Mouse (Mus musculus): ENCODE measurements around the gene Iqcf5. TPM values are rescaled to one million over a fixed set of nuclear protein-coding genes. Genes with fewer than 3 reads are reported as not detected.

Gene Iqcf5
- polyA plus RNA-seq, 1 experiment = not detected

GRCm38 (mm10) chr9:106469317-106469716, 45.1 kb upstream of the Iqcf5 start:
- Histone ChIP-seq H3ac (ENCODE audit: control insufficient read depth, insufficient read length, low read depth) (no peak overlapping the region), H3K36me3 (ENCODE audit: control insufficient read depth, insufficient read depth) (peaks cover 17% of the 10 kb centered on the region), H3K27me3 (ENCODE audit: control insufficient read depth, insufficient read depth, insufficient read length) (no peaks in the 10 kb centered on the region), H3K79me3 (ENCODE audit: low read depth) (peaks cover 2% of the 10 kb centered on the region), H3K4me3 (ENCODE audit: insufficient read depth, poor library complexity, severe bottlenecking) (no peak overlapping the region), H3K79me2 (ENCODE audit: control insufficient read depth, insufficient read depth) (peaks cover 13% of the 10 kb centered on the region)
- TF ChIP-seq MAX (IDR thresholded peaks at IDR 0.05) (no peak), MYOG (IDR thresholded peaks at IDR 0.05; ENCODE audit: control insufficient read depth, extremely low read depth, insufficient read length) (no peak), MYOD1 (IDR thresholded peaks at IDR 0.05; ENCODE audit: control insufficient read depth, insufficient read length, low read depth) (no peak), USF1 (IDR thresholded peaks at IDR 0.05; ENCODE audit: low read depth) (no peak), CTCF (IDR thresholded peaks at IDR 0.05; ENCODE audit: control insufficient read depth, insufficient read depth, insufficient read length) (no peak)

- H3K79me2 ChIP-seq (ENCODE audit: control insufficient read depth, insufficient read depth) = peaks cover 13% of the 10 kb centered on the region
- H3K27me3 ChIP-seq (ENCODE audit: control insufficient read depth, insufficient read depth, insufficient read length) = no peaks in the 10 kb centered on the region
- no peak overlapping the region for H3K4me3 ChIP-seq (ENCODE audit: insufficient read depth, poor library complexity, severe bottlenecking)
- TF ChIP-seq MYOD1 (IDR thresholded peaks at IDR 0.05; ENCODE audit: control insufficient read depth, insufficient read length, low read depth) = no peak
- no peak for TF ChIP-seq CTCF (IDR thresholded peaks at IDR 0.05; ENCODE audit: control insufficient read depth, insufficient read depth, insufficient read length)
- TF ChIP-seq MYOG (IDR thresholded peaks at IDR 0.05; ENCODE audit: control insufficient read depth, extremely low read depth, insufficient read length) = no peak
- TF ChIP-seq CEBPB (IDR thresholded peaks at IDR 0.05; ENCODE audit: low read depth) = no peak
- no peak for TF ChIP-seq USF1 (IDR thresholded peaks at IDR 0.05; ENCODE audit: low read depth)
- TF ChIP-seq MAX (IDR thresholded peaks at IDR 0.05) = no peak
- TF ChIP-seq FOSL1 (IDR thresholded peaks at IDR 0.05; ENCODE audit: insufficient read depth, low read length, poor library complexity, severe bottlenecking) = no peak
- H3K79me3 ChIP-seq (ENCODE audit: low read depth) = peaks cover 2% of the 10 kb centered on the region
- H3K36me3 ChIP-seq (ENCODE audit: control insufficient read depth, insufficient read depth) = peaks cover 14% of the 10 kb centered on the region
- no peak overlapping the region for H3ac ChIP-seq (ENCODE audit: control insufficient read depth, insufficient read length, low read depth)
Observed at GRCm38 (mm10) chr9:106469776-106470175, 44.6 kb upstream of the Iqcf5 start.

GRCm38 (mm10) chr9:106470991-106471750, 43.2 kb upstream of the Iqcf5 start:
- H3K79me2 ChIP-seq (ENCODE audit: control insufficient read depth, insufficient read depth) = peaks cover 22% of the 10 kb centered on the region
- peaks cover 7% of the 10 kb centered on the region for H3K79me3 ChIP-seq (ENCODE audit: low read depth)
- TF ChIP-seq CEBPB (IDR thresholded peaks at IDR 0.05; ENCODE audit: low read depth) (no peak), MAX (IDR thresholded peaks at IDR 0.05) (no peak), MYOD1 (IDR thresholded peaks at IDR 0.05; ENCODE audit: control insufficient read depth, insufficient read length, low read depth) (no peak), MYOG (IDR thresholded peaks at IDR 0.05; ENCODE audit: control insufficient read depth, extremely low read depth, insufficient read length) (no peak), USF1 (IDR thresholded peaks at IDR 0.05; ENCODE audit: low read depth) (no peak), CTCF (IDR thresholded peaks at IDR 0.05; ENCODE audit: control insufficient read depth, insufficient read depth, insufficient read length) (no peak), FOSL1 (IDR thresholded peaks at IDR 0.05; ENCODE audit: insufficient read depth, low read length, poor library complexity, severe bottlenecking) (no peak)
- peaks cover 5% of the 10 kb centered on the region for H3K36me3 ChIP-seq (ENCODE audit: control insufficient read depth, insufficient read depth)
- H3K27me3 ChIP-seq (ENCODE audit: control insufficient read depth, insufficient read depth, insufficient read length) = no peaks in the 10 kb centered on the region
- no peak overlapping the region for H3K4me3 ChIP-seq (ENCODE audit: insufficient read depth, poor library complexity, severe bottlenecking)
- no peak overlapping the region for H3ac ChIP-seq (ENCODE audit: control insufficient read depth, insufficient read length, low read depth)

GRCm38 (mm10) chr9:106471892-106472291, 42.5 kb upstream of the Iqcf5 start:
- H3ac ChIP-seq (ENCODE audit: control insufficient read depth, insufficient read length, low read depth) = no peak overlapping the region
- peaks cover 22% of the 10 kb centered on the region for H3K79me2 ChIP-seq (ENCODE audit: control insufficient read depth, insufficient read depth)
- H3K36me3 ChIP-seq (ENCODE audit: control insufficient read depth, insufficient read depth) = peaks cover 5% of the 10 kb centered on the region
- no peak overlapping the region for H3K4me3 ChIP-seq (ENCODE audit: insufficient read depth, poor library complexity, severe bottlenecking)
- H3K79me3 ChIP-seq (ENCODE audit: low read depth) = peaks cover 7% of the 10 kb centered on the region
- H3K27me3 ChIP-seq (ENCODE audit: control insufficient read depth, insufficient read depth, insufficient read length) = no peaks in the 10 kb centered on the region
- TF ChIP-seq MYOG (IDR thresholded peaks at IDR 0.05; ENCODE audit: control insufficient read depth, extremely low read depth, insufficient read length) = no peak
- TF ChIP-seq MYOD1 (IDR thresholded peaks at IDR 0.05; ENCODE audit: control insufficient read depth, insufficient read length, low read depth) = no peak
- TF ChIP-seq CTCF (IDR thresholded peaks at IDR 0.05; ENCODE audit: control insufficient read depth, insufficient read depth, insufficient read length) = no peak
- no peak for TF ChIP-seq USF1 (IDR thresholded peaks at IDR 0.05; ENCODE audit: low read depth)
- TF ChIP-seq CEBPB (IDR thresholded peaks at IDR 0.05; ENCODE audit: low read depth) = no peak
- no peak for TF ChIP-seq FOSL1 (IDR thresholded peaks at IDR 0.05; ENCODE audit: insufficient read depth, low read length, poor library complexity, severe bottlenecking)
- no peak for TF ChIP-seq MAX (IDR thresholded peaks at IDR 0.05)

- Histone ChIP-seq H3K4me3 (ENCODE audit: insufficient read depth, poor library complexity, severe bottlenecking) (no peak overlapping the region), H3K79me3 (ENCODE audit: low read depth) (peaks cover 7% of the 10 kb centered on the region), H3ac (ENCODE audit: control insufficient read depth, insufficient read length, low read depth) (no peak overlapping the region), H3K27me3 (ENCODE audit: control insufficient read depth, insufficient read depth, insufficient read length) (no peaks in the 10 kb centered on the region), H3K36me3 (ENCODE audit: control insufficient read depth, insufficient read depth) (peaks cover 5% of the 10 kb centered on the region), H3K79me2 (ENCODE audit: control insufficient read depth, insufficient read depth) (peaks cover 22% of the 10 kb centered on the region)
- TF ChIP-seq MYOG (IDR thresholded peaks at IDR 0.05; ENCODE audit: control insufficient read depth, extremely low read depth, insufficient read length) (no peak), MAX (IDR thresholded peaks at IDR 0.05) (no peak), USF1 (IDR thresholded peaks at IDR 0.05; ENCODE audit: low read depth) (no peak), CEBPB (IDR thresholded peaks at IDR 0.05; ENCODE audit: low read depth) (no peak), FOSL1 (IDR thresholded peaks at IDR 0.05; ENCODE audit: insufficient read depth, low read length, poor library complexity, severe bottlenecking) (no peak), MYOD1 (IDR thresholded peaks at IDR 0.05; ENCODE audit: control insufficient read depth, insufficient read length, low read depth) (no peak), CTCF (IDR thresholded peaks at IDR 0.05; ENCODE audit: control insufficient read depth, insufficient read depth, insufficient read length) (no peak)
Observed at GRCm38 (mm10) chr9:106472321-106472720, 42.1 kb upstream of the Iqcf5 start.

Measured in C2C12 (cell line).